In the genomic region with DNA sequence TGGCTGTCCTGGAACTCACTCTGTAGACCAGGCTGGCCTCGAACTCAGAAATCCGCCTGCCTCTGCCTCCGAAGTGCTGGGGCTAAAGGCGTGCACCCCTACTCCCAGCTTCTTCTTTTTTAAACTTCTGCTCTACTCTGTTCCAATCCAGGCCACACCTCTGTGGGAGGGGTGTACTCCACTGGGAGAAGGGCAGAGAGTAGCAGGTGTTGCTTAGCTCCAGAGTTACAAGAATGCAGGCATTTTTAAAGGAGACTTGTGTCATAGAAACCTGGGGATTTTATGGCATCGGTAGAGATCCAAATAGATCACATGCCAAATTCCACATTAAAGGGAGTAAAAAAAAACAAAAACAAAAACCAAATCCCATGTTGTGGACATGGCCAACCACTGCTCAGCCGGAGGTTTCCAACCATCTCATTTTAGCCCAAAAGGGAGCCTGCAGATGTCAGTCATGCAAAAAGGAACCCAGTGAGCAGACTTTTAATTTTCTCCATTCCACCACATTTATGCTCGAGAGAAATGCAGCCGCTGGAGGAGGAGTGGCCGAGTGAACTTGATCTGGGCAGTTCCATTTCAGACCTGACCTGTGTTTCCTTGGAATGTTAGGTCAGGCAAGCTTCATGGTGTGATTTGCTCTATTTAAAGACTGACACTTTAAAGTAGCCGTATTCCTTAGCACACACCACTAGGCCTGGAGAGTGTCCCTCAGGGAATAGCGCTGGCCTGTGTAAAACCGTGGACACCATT, we compare ENCODE assay signal across 17 mouse cellular contexts. TPM values are rescaled to one million over a fixed set of nuclear protein-coding genes. Genes with fewer than 3 reads are reported as not detected.
DNase-seq lines count a peak whose midpoint lies in the region; ATAC-seq and TF ChIP-seq lines count a peak whose summit lies in the region.
"Had no signal": no experiment of that assay in that cellular context is flagged by ENCODE, and none has a peak within 500 bp of the region (broad histone marks: within the 10 kb centered on the region; RNA-seq: fewer than 3 reads in every experiment).

No protein-coding gene starts in this region.

- ATAC-seq in midbrain, embryonic 11.5 days (ENCODE audit: low FRiP score) = no peak
- no peak for ATAC-seq in midbrain, embryonic 13.5 days
- peak; percentile 51; the same call in 1 of the 2 replicates for ATAC-seq in embryonic facial prominence, embryonic 15.5 days (ENCODE audit: insufficient number of reproducible peaks, low FRiP score, low TSS enrichment, low read depth)
- peak; percentile 64 for ATAC-seq in kidney, embryonic 16.5 days (ENCODE audit: low FRiP score, low TSS enrichment)
- ATAC-seq in hindbrain, postnatal 0 days = no peak
- ATAC-seq: forebrain, embryonic 14.5 days; midbrain, embryonic 15.5 days had no signal

- no peak overlapping the region for H3K9ac ChIP-seq in midbrain, embryonic 11.5 days (ENCODE audit: low read length)
- H3K9ac ChIP-seq in midbrain, embryonic 13.5 days (replicated peaks) = no peak overlapping the region
- no peak overlapping the region for H3K9ac ChIP-seq in embryonic facial prominence, embryonic 15.5 days
- no peak overlapping the region for H3K9ac ChIP-seq in kidney, embryonic 16.5 days (replicated peaks; ENCODE audit: low read length)
- no peak overlapping the region for H3K9ac ChIP-seq in hindbrain, postnatal 0 days (replicated peaks; ENCODE audit: low read length)
- H3K9ac ChIP-seq: liver, embryonic 13.5 days; midbrain, embryonic 15.5 days had no signal

- no peak overlapping the region for H3K4me3 ChIP-seq in midbrain, embryonic 11.5 days (ENCODE audit: low read depth, low read length)
- no peak overlapping the region for H3K4me3 ChIP-seq in midbrain, embryonic 13.5 days (replicated peaks)
- no peak overlapping the region for H3K4me3 ChIP-seq in embryonic facial prominence, embryonic 15.5 days (replicated peaks)
- H3K4me3 ChIP-seq in kidney, embryonic 16.5 days (ENCODE audit: low read length) = no peak overlapping the region; the same call in 1 of the 2 replicates
- no peak overlapping the region for H3K4me3 ChIP-seq in hindbrain, postnatal 0 days (ENCODE audit: low read length)
- H3K4me3 ChIP-seq: liver, embryonic 13.5 days; midbrain, embryonic 15.5 days had no signal

- no peak for TF ChIP-seq CTCF in hindbrain, postnatal 0 days (IDR thresholded peaks at IDR 0.05; ENCODE audit: low read depth)

- H3K4me2 ChIP-seq in midbrain, embryonic 11.5 days = no peak overlapping the region
- no peak overlapping the region for H3K4me2 ChIP-seq in midbrain, embryonic 13.5 days (replicated peaks)
- no peak overlapping the region for H3K4me2 ChIP-seq in embryonic facial prominence, embryonic 15.5 days (replicated peaks)
- H3K4me2 ChIP-seq in kidney, embryonic 16.5 days (replicated peaks; ENCODE audit: low read depth, low read length) = peak overlapping the region; percentile 8; the same call in 1 of the 2 replicates
- H3K4me2 ChIP-seq in hindbrain, postnatal 0 days (ENCODE audit: low read depth, low read length) = no peak overlapping the region
- H3K4me2 ChIP-seq: liver, embryonic 13.5 days; midbrain, embryonic 15.5 days had no signal

- H3K36me3 ChIP-seq in midbrain, embryonic 11.5 days (ENCODE audit: control insufficient read depth, insufficient read depth, low read length) = no peaks in the 10 kb centered on the region
- no peaks in the 10 kb centered on the region for H3K36me3 ChIP-seq in midbrain, embryonic 13.5 days
- H3K36me3 ChIP-seq in embryonic facial prominence, embryonic 15.5 days = no peaks in the 10 kb centered on the region
- H3K36me3 ChIP-seq in kidney, embryonic 16.5 days (ENCODE audit: insufficient read depth, low read length) = peaks cover 5% of the 10 kb centered on the region
- no peaks in the 10 kb centered on the region for H3K36me3 ChIP-seq in hindbrain, postnatal 0 days (ENCODE audit: insufficient read depth, low read length)
- H3K36me3 ChIP-seq: G1E; midbrain, embryonic 15.5 days had no signal

- no peak overlapping the region for H3K27ac ChIP-seq in midbrain, embryonic 11.5 days (ENCODE audit: low read depth, low read length)
- H3K27ac ChIP-seq in midbrain, embryonic 13.5 days = no peak overlapping the region
- H3K27ac ChIP-seq in embryonic facial prominence, embryonic 15.5 days (replicated peaks) = no peak overlapping the region
- peak overlapping the region; percentile 90 for H3K27ac ChIP-seq in kidney, embryonic 16.5 days (ENCODE audit: low read length)
- H3K27ac ChIP-seq in hindbrain, postnatal 0 days = no peak overlapping the region
- H3K27ac ChIP-seq: liver, embryonic 13.5 days; midbrain, embryonic 15.5 days had no signal

- DNase-seq in midbrain, embryonic 11.5 days (ENCODE audit: low spot score, missing footprints) = peak; percentile 71
- peak; percentile 18 for DNase-seq in mesoderm, embryonic 11.5 days (ENCODE audit: low read depth, low spot score)
- DNase-seq in layer of hippocampus, postnatal 25 days (ENCODE audit: extremely low spot score in 1 of 2, low spot score in 1 of 2) = no peak
- DNase-seq in layer of hippocampus, adult 8-10 months (ENCODE audit: low spot score in 2 of 2) = no peak
- no peak for DNase-seq in hindbrain, postnatal 0 days (ENCODE audit: low spot score)
- DNase-seq: adrenal gland, postnatal 14 days; cerebellum, adult 9-10 months; heart, adult 18-20 months; liver, embryonic 13.5 days; right cerebral cortex, postnatal 14 days; thymus, postnatal 25 days had no signal

- 77% methylated on average over 12 of the region's 12 CpGs for whole genome bisulfite sequencing in midbrain, embryonic 11.5 days
- 77% methylated on average over 12 of the region's 12 CpGs for WGBS in midbrain, embryonic 13.5 days
- 54% methylated on average over 12 of the region's 12 CpGs for WGBS in embryonic facial prominence, embryonic 15.5 days
- 32% methylated on average over 12 of the region's 12 CpGs for WGBS in kidney, embryonic 16.5 days
- WGBS in hindbrain, postnatal 0 days = 67% methylated on average over 12 of the region's 12 CpGs

- H3K9me3 ChIP-seq in midbrain, embryonic 11.5 days (ENCODE audit: control insufficient read depth, low read length) = no peaks in the 10 kb centered on the region; the same call in 1 of the 2 replicates
- no peaks in the 10 kb centered on the region; the same call in 1 of the 2 replicates for H3K9me3 ChIP-seq in midbrain, embryonic 13.5 days
- H3K9me3 ChIP-seq in embryonic facial prominence, embryonic 15.5 days (replicated peaks) = no peaks in the 10 kb centered on the region
- H3K9me3 ChIP-seq in kidney, embryonic 16.5 days (ENCODE audit: low read length) = 0 out of 2 replicates have a peak, but pooled peaks cover 3% of the 10 kb centered on the region
- no peaks in the 10 kb centered on the region for H3K9me3 ChIP-seq in hindbrain, postnatal 0 days (ENCODE audit: low read length)
- H3K9me3 ChIP-seq: G1E; liver, embryonic 13.5 days; midbrain, embryonic 15.5 days had no signal

- no peaks in the 10 kb centered on the region for H3K27me3 ChIP-seq in midbrain, embryonic 11.5 days (ENCODE audit: control insufficient read depth, insufficient read depth, low read length)
- no peaks in the 10 kb centered on the region for H3K27me3 ChIP-seq in midbrain, embryonic 13.5 days
- H3K27me3 ChIP-seq in embryonic facial prominence, embryonic 15.5 days = no peaks in the 10 kb centered on the region
- H3K27me3 ChIP-seq in kidney, embryonic 16.5 days (ENCODE audit: insufficient read depth, low read length) = no peaks in the 10 kb centered on the region
- H3K27me3 ChIP-seq in hindbrain, postnatal 0 days (ENCODE audit: insufficient read depth, low read length) = no peaks in the 10 kb centered on the region
- H3K27me3 ChIP-seq: liver, embryonic 13.5 days; midbrain, embryonic 15.5 days had no signal

- no peaks in the 10 kb centered on the region for H3K4me1 ChIP-seq in midbrain, embryonic 11.5 days (ENCODE audit: control insufficient read depth, insufficient read depth, low read length)
- H3K4me1 ChIP-seq in midbrain, embryonic 13.5 days (replicated peaks) = no peaks in the 10 kb centered on the region
- H3K4me1 ChIP-seq in embryonic facial prominence, embryonic 15.5 days = no peaks in the 10 kb centered on the region
- H3K4me1 ChIP-seq in kidney, embryonic 16.5 days (ENCODE audit: insufficient read depth, low read length) = peaks cover 37% of the 10 kb centered on the region
- H3K4me1 ChIP-seq in hindbrain, postnatal 0 days (ENCODE audit: insufficient read depth, low read length) = no peaks in the 10 kb centered on the region
- H3K4me1 ChIP-seq: midbrain, embryonic 15.5 days had no signal

RNA-seq across cellular contexts. Expression of gene Faap24, which starts 31.3 kb away (rescaled TPM):
- 26.2 and 26.9 TPM in 2 replicates for polyA plus RNA-seq in midbrain, embryonic 11.5 days (2014; fragmentation: Nextera tagmentation; extraction: Ambion mirVana)
- polyA plus RNA-seq in midbrain, embryonic 13.5 days (2015; fragmentation: Nextera tagmentation; extraction: Ambion mirVana) = 21.9 and 22.8 TPM in 2 replicates
- 15.6 and 17.1 TPM in 2 replicates for polyA plus RNA-seq in embryonic facial prominence, embryonic 15.5 days (2015; fragmentation: Nextera tagmentation; extraction: Ambion mirVana)
- 16.9 and 17.8 TPM in 2 replicates for polyA plus RNA-seq in kidney, embryonic 16.5 days (2015; fragmentation: Nextera tagmentation; extraction: Ambion mirVana)
- total RNA-seq in layer of hippocampus, postnatal 25 days (2021) = 1 to 10 TPM; 5.3 to 6.9 TPM
- 1 to 10 TPM; 4.0 to 5.9 (median 5.6) TPM for total RNA-seq in layer of hippocampus, adult 8-10 months (2022)
- 3.7 and 6.0 TPM in 2 replicates for total RNA-seq in hindbrain, postnatal 0 days (2014; rRNA removed)
- 10.4 and 12.5 TPM in 2 replicates for polyA plus RNA-seq in hindbrain, postnatal 0 days (2015; fragmentation: Nextera tagmentation; extraction: Ambion mirVana)

RNA-seq across cellular contexts. Expression of gene Rhpn2, which starts 31.4 kb away (rescaled TPM):
- polyA plus RNA-seq in midbrain, embryonic 11.5 days (2014; fragmentation: Nextera tagmentation; extraction: Ambion mirVana) = 1.9 and 2.2 TPM in 2 replicates
- polyA plus RNA-seq in midbrain, embryonic 13.5 days (2015; fragmentation: Nextera tagmentation; extraction: Ambion mirVana) = 1.3 and 1.5 TPM in 2 replicates
- 4.6 and 5.2 TPM in 2 replicates for polyA plus RNA-seq in embryonic facial prominence, embryonic 15.5 days (2015; fragmentation: Nextera tagmentation; extraction: Ambion mirVana)
- 16.3 TPM in 2 replicates for polyA plus RNA-seq in kidney, embryonic 16.5 days (2015; fragmentation: Nextera tagmentation; extraction: Ambion mirVana)
- 1 to 10 TPM; 3.1 to 4.2 TPM for total RNA-seq in layer of hippocampus, postnatal 25 days (2021)
- 1 to 10 TPM; 6.2 to 7.6 (median 7.3) TPM for total RNA-seq in layer of hippocampus, adult 8-10 months (2022)
- total RNA-seq in hindbrain, postnatal 0 days (2014; rRNA removed) = 3.8 and 4.7 TPM in 2 replicates
- polyA plus RNA-seq in hindbrain, postnatal 0 days (2015; fragmentation: Nextera tagmentation; extraction: Ambion mirVana) = 2.8 and 3.0 TPM in 2 replicates

RNA-seq across cellular contexts. Expression of gene Cep89, which starts 31.5 kb away (rescaled TPM):
- polyA plus RNA-seq in midbrain, embryonic 11.5 days (2014; fragmentation: Nextera tagmentation; extraction: Ambion mirVana) = 42.9 and 46.6 TPM in 2 replicates
- 36.2 and 38.3 TPM in 2 replicates for polyA plus RNA-seq in midbrain, embryonic 13.5 days (2015; fragmentation: Nextera tagmentation; extraction: Ambion mirVana)
- 38.2 and 44.9 TPM in 2 replicates for polyA plus RNA-seq in embryonic facial prominence, embryonic 15.5 days (2015; fragmentation: Nextera tagmentation; extraction: Ambion mirVana)
- polyA plus RNA-seq in kidney, embryonic 16.5 days (2015; fragmentation: Nextera tagmentation; extraction: Ambion mirVana) = 63.7 and 73.2 TPM in 2 replicates
- total RNA-seq in layer of hippocampus, postnatal 25 days (2021) = 10 to 100 TPM; 11.8 to 22.6 TPM
- total RNA-seq in layer of hippocampus, adult 8-10 months (2022) = 10 to 100 TPM; 14.4 to 31.0 (median 19.2) TPM
- total RNA-seq in hindbrain, postnatal 0 days (2014; rRNA removed) = 9.6 and 17.8 TPM in 2 replicates
- 24.5 and 24.6 TPM in 2 replicates for polyA plus RNA-seq in hindbrain, postnatal 0 days (2015; fragmentation: Nextera tagmentation; extraction: Ambion mirVana)

RNA-seq across cellular contexts. Expression of gene Gpatch1, which starts 47.1 kb away (rescaled TPM):
- 19.4 and 20.2 TPM in 2 replicates for polyA plus RNA-seq in midbrain, embryonic 11.5 days (2014; fragmentation: Nextera tagmentation; extraction: Ambion mirVana)
- 21.4 and 23.6 TPM in 2 replicates for polyA plus RNA-seq in midbrain, embryonic 13.5 days (2015; fragmentation: Nextera tagmentation; extraction: Ambion mirVana)
- 15.0 and 17.2 TPM in 2 replicates for polyA plus RNA-seq in embryonic facial prominence, embryonic 15.5 days (2015; fragmentation: Nextera tagmentation; extraction: Ambion mirVana)
- polyA plus RNA-seq in kidney, embryonic 16.5 days (2015; fragmentation: Nextera tagmentation; extraction: Ambion mirVana) = 19.6 and 19.9 TPM in 2 replicates
- 10 to 100 TPM; 24.2 to 24.4 TPM for total RNA-seq in layer of hippocampus, postnatal 25 days (2021)
- 10 to 100 TPM; 25.3 to 30.4 (median 26.5) TPM for total RNA-seq in layer of hippocampus, adult 8-10 months (2022)
- 7.0 and 7.5 TPM in 2 replicates for total RNA-seq in hindbrain, postnatal 0 days (2014; rRNA removed)
- polyA plus RNA-seq in hindbrain, postnatal 0 days (2015; fragmentation: Nextera tagmentation; extraction: Ambion mirVana) = 17.9 and 18.9 TPM in 2 replicates

Comparison
In these comparisons a context has a peak if more than half of its experiments do, and no peak if none do; other contexts are left out.
1. ATAC-seq: peak in embryonic facial prominence, embryonic 15.5 days (single experiment) and kidney, embryonic 16.5 days (single experiment); none in midbrain, embryonic 11.5 days (single experiment), midbrain, embryonic 13.5 days (single experiment) and hindbrain, postnatal 0 days (single experiment).
2. DNase-seq: peak in midbrain, embryonic 11.5 days (single experiment) and mesoderm, embryonic 11.5 days (single experiment); none in layer of hippocampus, postnatal 25 days (0 of 2), layer of hippocampus, adult 8-10 months (0 of 2) and hindbrain, postnatal 0 days (single experiment).